Mouse (Mus musculus) Muller cell, postnatal 12 days (primary cell): ENCODE data around the gene Trio.

Source experiments
- DNase-seq: peaks from one replicate; pipeline ENCODE4 v3.0.0-alpha.2; 2015; ENCODE audit errors: inconsistent ontology term

Trio gene

GRCm38 (mm10) chr15:28025447-28026166 lies at the start of gene Trio:
Trio (minus strand) TSS chr15:28025848.
- peak; percentile 99 for DNase-seq

- DNase-seq = no peak
Measured at GRCm38 (mm10) chr15:28074416-28074970, 48.8 kb upstream of the Trio start.

- DNase-seq = no peak
Measured at GRCm38 (mm10) chr15:28071601-28072000, 46.0 kb upstream of the Trio start.

- DNase-seq = no peak
Measured at GRCm38 (mm10) chr15:28070771-28071419, 45.2 kb upstream of the Trio start.

GRCm38 (mm10) chr15:28070221-28070620 lies 44.6 kb upstream of the Trio start:
- no peak for DNase-seq

- DNase-seq = no peak
Measured at GRCm38 (mm10) chr15:28067373-28067772, 41.7 kb upstream of the Trio start.

GRCm38 (mm10) chr15:28066468-28066867 lies 40.8 kb upstream of the Trio start:
- no peak for DNase-seq

GRCm38 (mm10) chr15:28065572-28065971 lies 39.9 kb upstream of the Trio start:
- DNase-seq = no peak

GRCm38 (mm10) chr15:28064733-28065088 lies 39.1 kb upstream of the Trio start:
- no peak for DNase-seq

GRCm38 (mm10) chr15:28064081-28064732 lies 38.6 kb upstream of the Trio start:
- no peak for DNase-seq

GRCm38 (mm10) chr15:28063466-28063865 lies 37.8 kb upstream of the Trio start:
- DNase-seq = no peak

- no peak for DNase-seq
Measured at GRCm38 (mm10) chr15:28062016-28062415, 36.4 kb upstream of the Trio start.

GRCm38 (mm10) chr15:28060977-28061376 lies 35.3 kb upstream of the Trio start:
- no peak for DNase-seq

GRCm38 (mm10) chr15:28060423-28060822 lies 34.8 kb upstream of the Trio start:
- DNase-seq = no peak

- DNase-seq = peak; percentile 29
Measured at GRCm38 (mm10) chr15:28057545-28057944, 31.9 kb upstream of the Trio start.

GRCm38 (mm10) chr15:28054731-28055130 lies 29.1 kb upstream of the Trio start:
- no peak for DNase-seq

GRCm38 (mm10) chr15:28054111-28054510 lies 28.5 kb upstream of the Trio start:
- no peak for DNase-seq

- no peak for DNase-seq
Measured at GRCm38 (mm10) chr15:28053226-28053625, 27.6 kb upstream of the Trio start.

- DNase-seq = no peak
Measured at GRCm38 (mm10) chr15:28051811-28052210, 26.2 kb upstream of the Trio start.

GRCm38 (mm10) chr15:28051104-28051625 lies 25.5 kb upstream of the Trio start:
- DNase-seq = peak; percentile 91

GRCm38 (mm10) chr15:28047711-28048110 lies 22.1 kb upstream of the Trio start:
- no peak for DNase-seq

GRCm38 (mm10) chr15:28041158-28041865 lies 15.7 kb upstream of the Trio start:
- DNase-seq = no peak
